Mouse (Mus musculus) testis, postnatal 14 days (tissue): ENCODE data around the gene Mtmr3.

Source experiments
- DNase-seq: peaks from one replicate; pipeline ENCODE4 v3.0.0; 2021; ENCODE audit warnings: low spot score

The Mtmr3 gene

DNA sequence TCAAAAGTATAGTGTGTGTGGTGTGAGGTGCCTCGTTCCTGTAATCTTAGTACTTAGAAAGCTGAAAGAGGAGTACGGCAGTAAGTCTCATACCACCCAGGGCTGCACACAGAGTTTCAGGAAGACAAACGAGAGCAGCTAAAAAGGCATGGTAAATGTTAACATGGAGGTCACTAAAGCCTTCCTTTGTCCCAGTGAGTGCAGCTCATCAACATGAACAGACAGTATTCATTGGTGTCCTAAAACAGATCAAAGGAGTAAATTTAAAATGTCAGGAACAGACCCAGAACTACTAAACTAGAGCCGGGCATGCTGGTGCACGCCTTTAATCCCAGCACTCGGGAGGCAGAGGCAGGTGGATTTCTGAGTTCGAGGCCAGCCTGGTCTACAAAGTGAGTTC, 75.7 kb downstream of the Mtmr3 start:
- no peak for DNase-seq

- no peak for DNase-seq
Observed at GRCm38 (mm10) chr11:4507421-4507820, 87.2 kb downstream of the Mtmr3 start.

DNA sequence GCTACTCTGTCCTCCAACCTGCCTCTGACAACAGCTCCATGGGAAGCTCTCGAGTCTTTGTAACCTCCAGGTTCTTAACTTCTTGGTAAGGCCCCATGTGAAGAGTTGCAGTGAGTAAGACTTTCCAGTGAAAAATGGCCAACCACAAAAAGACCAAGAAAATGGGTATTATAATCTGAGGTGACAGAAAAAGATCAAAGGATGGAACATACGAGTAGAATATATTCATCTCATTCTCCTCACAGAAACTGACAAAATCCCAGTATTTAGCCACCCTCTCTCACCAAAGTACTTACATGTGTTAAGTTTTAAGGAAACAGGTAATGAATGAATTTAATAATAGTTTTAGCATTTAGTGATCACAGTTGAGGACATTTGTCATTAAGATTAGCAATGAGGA, 88.2 kb downstream of the Mtmr3 start:
- DNase-seq, result no peak

GRCm38 (mm10) chr11:4502206-4502605, 92.5 kb downstream of the Mtmr3 start:
- no peak for DNase-seq

GRCm38 (mm10) chr11:4500826-4501225, 93.8 kb downstream of the Mtmr3 start:
- DNase-seq, result no peak

DNA sequence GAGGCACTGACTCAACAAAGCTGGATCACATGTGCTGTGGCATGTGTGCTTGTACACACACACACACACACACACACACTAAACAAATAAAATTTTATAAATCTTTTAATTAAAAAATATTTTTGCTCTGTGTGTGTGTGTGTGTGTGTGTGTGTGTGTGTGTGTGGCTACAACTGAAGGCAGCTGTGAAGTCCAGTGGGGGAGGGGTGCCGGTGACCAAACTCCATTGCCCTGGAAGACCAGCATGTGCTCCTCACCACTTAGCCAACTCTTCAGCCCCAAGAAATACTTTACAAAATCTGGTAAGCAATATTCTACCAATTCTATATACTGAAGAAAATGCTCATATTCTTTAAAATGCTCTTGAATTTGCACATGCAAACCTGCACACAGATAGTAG, 94.4 kb downstream of the Mtmr3 start:
- DNase-seq, result no peak

- DNase-seq, result no peak
Observed at GRCm38 (mm10) chr11:4499456-4499855, 95.2 kb downstream of the Mtmr3 start.

DNA sequence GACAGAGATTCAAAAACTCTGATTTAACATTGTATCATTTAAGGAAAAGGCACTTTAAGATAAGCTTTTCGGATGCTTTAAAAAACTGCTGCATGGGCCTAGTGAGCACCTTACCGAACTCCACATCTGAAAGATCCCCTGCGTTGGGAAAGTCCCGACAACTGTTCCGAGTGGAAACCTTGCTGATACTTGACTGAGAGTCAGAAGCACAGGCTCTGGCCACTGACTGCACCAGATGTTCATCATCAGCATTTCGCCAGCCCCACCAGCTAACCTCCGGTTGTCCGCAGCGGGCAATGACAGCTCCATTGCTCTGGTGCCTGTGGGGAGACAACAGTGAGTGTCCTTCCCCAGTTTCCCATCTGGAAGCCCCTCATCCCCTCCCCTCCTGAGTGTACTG, 95.9 kb downstream of the Mtmr3 start:
- no peak for DNase-seq

DNA sequence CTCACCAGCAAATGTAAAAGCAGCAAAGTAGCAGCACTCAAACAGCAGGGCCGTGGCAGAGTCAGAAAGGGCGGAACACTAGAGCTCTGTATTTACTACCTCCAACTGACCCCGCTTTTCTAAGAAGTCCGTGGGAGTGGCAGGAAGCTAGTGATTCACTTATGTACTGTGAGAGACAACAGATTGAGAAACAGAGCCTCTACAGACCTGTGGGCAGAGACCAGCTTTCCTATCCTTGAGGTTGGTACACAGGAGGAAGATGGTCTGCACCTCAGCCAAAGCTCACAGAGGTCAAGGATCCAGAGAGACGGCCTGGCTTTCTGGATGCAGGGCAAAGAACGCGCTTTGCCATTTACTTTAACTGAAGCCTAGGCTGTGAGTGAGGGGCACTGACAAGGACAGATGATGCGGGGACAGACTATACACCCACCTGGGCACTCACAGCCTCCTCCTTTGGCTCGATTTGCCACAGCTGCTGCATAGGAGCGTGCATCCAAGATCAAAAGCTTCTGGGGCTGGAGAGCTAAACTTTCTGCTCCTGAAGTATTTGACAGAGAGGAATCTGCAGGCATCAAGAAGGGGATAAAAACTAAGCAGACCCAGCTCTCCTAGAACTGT, 97.1 kb downstream of the Mtmr3 start:
- peak; percentile 27 for DNase-seq

DNA sequence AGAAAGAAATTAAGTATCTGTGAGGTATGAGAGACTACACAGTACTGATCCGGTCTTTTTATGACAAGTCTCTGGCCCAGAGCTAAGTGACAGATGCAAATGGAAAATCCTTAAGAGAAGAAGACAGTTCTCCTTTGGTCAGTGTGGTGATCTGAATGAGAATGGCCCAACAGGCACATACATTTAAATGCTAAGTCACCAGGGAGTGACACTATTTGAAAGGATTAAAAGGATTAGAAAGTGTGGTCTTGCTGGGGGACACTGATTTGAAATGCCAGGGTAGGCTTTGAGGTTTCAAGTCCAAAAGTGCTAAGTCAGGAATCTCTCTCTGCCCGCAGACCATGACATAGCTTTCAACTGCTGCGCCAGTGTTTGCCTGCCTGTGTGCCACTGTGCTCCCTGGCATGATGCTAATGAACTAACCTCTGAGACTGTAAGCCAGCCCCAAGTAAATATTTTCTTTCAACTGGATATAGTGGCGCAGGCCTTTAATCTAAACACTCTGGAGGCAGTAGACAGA, 99.6 kb downstream of the Mtmr3 start:
- no peak for DNase-seq

GRCm38 (mm10) chr11:4489207-4489606, 105.5 kb downstream of the Mtmr3 start:
- no peak for DNase-seq

GRCm38 (mm10) chr11:4488798-4489197, 105.9 kb downstream of the Mtmr3 start:
- no peak for DNase-seq

DNA sequence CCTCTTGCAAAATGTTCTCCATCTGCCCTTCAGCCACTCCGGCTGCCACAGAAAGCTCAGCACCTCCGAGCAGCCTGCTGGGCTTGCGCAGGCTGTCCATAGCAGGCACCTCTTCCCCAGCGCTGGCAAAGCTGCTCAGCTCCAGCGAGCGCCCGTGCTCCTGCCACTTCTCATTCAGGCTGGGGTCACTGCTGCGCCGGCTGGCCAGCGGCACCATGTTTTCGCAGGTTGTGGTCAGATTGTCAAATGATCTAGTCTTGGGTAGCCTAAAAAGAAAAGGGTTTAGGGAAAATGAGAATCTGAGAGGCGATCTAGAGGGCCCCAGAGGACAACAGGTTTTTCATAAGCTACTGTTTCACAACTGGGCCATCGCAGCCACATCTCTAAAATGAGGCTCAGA, 106.3 kb downstream of the Mtmr3 start:
- DNase-seq, result no peak

DNA sequence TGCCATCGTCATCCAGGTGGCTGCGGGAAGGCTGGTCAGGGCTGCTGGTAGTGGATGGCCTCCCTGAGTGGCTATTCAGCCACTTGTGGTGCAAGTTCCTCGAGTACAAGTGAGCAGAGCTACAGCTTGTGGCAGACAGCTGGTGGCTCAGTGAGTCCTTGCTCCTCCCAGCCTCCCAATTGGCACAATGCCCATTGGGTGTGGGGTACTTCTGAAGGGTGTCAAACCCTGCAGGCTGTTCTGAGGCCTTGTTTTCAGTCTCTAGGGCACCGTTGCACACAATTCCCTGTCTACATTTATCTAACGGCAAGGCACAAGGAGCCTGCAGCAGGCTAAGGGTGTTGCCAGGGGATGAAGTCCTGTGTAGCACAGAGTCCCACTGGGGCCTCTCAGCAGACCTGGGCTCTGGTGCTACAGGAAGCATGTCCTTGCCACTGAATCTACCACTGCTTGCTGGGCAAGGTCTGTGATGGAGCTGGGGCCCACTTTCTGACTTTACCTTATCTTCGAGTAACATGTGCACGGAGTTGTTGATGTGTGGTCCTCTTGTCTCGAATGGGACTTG, 107.2 kb downstream of the Mtmr3 start:
- DNase-seq, result no peak

DNA sequence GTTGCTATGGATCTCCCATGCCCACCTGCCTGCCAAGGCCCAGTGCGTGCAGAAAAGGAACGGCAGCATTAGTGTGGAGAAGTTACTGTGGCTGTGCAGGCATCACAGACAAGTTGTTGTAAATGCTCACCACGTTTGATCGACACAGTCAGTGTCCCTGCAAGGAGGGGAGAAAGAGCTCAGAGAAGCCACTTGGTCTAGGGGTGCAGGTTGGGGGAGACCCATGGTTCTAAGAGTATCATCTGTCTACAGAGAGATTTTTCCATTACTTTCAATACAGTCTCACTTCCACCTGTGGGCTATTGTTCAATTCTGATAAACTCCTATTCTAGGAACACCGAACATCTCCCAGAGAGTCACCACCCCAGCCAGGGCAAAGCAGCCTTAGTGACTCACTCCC, 110.1 kb downstream of the Mtmr3 start:
- no peak for DNase-seq

- DNase-seq, result no peak
Observed at GRCm38 (mm10) chr11:4482641-4483040, 112.0 kb downstream of the Mtmr3 start.

GRCm38 (mm10) chr11:4476184-4476697, 118.4 kb downstream of the Mtmr3 start:
- no peak for DNase-seq

DNA sequence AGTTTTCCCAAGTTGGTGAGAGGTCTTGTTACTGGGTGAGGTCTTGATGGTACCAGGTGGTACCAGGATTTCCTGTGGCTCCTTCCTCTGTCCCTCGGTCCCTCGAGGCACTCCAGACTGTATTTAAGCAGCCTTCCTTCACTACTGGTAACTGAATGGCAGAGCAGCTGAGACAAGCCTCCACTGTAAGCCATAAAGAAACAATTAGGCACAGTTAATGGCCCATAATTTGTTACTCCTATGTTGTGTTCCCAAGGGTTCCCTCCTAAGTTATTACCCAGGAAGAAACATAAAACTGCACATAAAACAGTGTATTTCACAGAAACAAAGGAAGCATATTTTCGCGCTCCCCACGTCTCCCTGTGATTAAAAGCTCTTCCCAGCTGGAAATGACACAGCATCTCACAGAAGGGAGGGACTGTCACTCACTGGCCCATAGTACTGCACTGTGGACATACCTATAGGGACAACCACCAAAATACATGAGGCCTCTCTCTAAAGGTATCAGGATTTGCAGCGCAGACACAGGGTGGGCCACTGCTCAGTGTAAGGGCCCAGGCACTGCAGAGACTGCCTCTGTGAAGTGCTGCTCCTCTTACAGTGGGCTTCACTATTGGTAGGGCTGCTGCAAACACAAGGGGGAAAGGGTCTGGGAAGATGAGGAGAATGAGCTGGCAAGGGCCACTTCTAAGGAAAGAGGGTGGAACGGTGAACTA, 122.0 kb downstream of the Mtmr3 start:
- no peak for DNase-seq

GRCm38 (mm10) chr11:4471734-4472133, 122.9 kb downstream of the Mtmr3 start:
- DNase-seq, result no peak

- DNase-seq, result no peak
Observed at GRCm38 (mm10) chr11:4471251-4471650, 123.4 kb downstream of the Mtmr3 start.

- no peak for DNase-seq
Observed at GRCm38 (mm10) chr11:4469091-4469490, 125.6 kb downstream of the Mtmr3 start.

DNA sequence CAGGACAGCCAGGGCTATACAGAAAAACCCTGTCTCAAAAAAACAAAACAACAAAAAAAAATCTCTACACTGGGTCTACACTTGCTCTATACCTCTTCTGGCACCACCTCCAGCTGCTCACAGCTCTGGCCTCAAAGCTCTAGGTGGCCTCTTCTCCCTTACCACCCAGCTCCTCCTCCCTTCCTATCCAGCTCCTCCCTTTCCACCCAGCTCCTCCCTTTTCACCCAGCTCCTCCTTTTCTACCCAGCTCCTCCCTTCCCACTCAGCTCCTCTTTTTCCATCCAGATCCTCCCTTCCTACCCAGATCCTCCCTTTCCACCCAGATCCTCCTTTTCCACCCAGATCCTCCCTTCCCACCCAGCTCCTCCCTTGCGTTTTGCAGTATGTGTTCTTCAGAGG, 127.2 kb downstream of the Mtmr3 start:
- DNase-seq, result no peak

GRCm38 (mm10) chr11:4466191-4466590, 128.5 kb downstream of the Mtmr3 start:
- no peak for DNase-seq
